Mouse (Mus musculus) cortical plate, adult 2 months (tissue): ENCODE data around the gene Reps2.

ENCODE experiments used
- CTCF ChIP-seq: fragments of 200-500 bp; IDR thresholded peaks from 2 replicates; pipeline ENCODE4 v1.5.1; 2011; ENCODE audit warnings: mild to moderate bottlenecking, control low read depth, low read length; ENCODE audit not compliant: insufficient read depth; ENCODE audit errors: extremely low read depth
- POLR2A ChIP-seq: fragments of 200-500 bp; IDR thresholded peaks from 2 replicates; pipeline ENCODE4 v1.6.1; 2011; ENCODE audit warnings: mild to moderate bottlenecking, low read length, control low read depth; ENCODE audit not compliant: insufficient read depth; ENCODE audit errors: extremely low read depth

- no peak for TF ChIP-seq POLR2A
- no peak for TF ChIP-seq CTCF
Measured at GRCm38 (mm10) chrX:162402487-162402886, 241.0 kb downstream of the Reps2 start.
